Mouse (Mus musculus): Measurements from ENCODE around the gene Eid3. TPM values are rescaled to one million over a fixed set of nuclear protein-coding genes. Genes with fewer than 3 reads are reported as not detected.
A peak's percentile ranks its signal among the peaks of the same experiment; 100 is the strongest.

Gene Eid3
- total and polyA plus RNA-seq, 2 experiments from 2014 or later, result 0.23 to 2.0 TPM

DNA sequence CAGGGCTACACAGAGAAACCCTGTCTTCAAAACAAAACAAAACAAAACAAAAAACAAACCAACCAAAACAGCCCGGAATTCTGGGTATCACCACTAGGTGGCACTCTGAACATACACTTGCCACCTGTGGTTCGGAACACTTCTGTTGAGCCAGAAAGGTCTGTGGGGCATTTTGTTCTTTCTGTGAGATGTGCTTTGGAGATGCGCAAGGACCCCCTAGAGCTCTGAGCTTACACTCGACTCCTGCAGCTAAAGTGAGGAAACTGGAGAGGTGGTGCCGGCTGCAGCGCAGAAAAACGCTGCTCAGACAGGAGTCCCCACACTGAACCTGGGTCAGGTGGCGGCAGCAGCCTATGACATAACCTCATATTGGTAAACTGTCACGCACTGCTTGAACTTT, 43.0 kb downstream of the Eid3 start:
- no peaks in the 10 kb centered on the region for H3K4me1 ChIP-seq (ENCODE audit: insufficient read depth, low read length)
- H3K9me3 ChIP-seq (ENCODE audit: low read length), result no peaks in the 10 kb centered on the region
- H3K9ac ChIP-seq (replicated peaks; ENCODE audit: low read length, poor library complexity, severe bottlenecking), result no peak overlapping the region
- peak overlapping the region; percentile 37; the same call in 1 of the 2 replicates for H3K4me2 ChIP-seq (ENCODE audit: low read depth, low read length, poor library complexity, severe bottlenecking)
- no peak overlapping the region for H3K4me3 ChIP-seq (ENCODE audit: low read depth, low read length)
- no peak overlapping the region for H3K27ac ChIP-seq (ENCODE audit: low read depth, low read length)
- 14% methylated on average over 9 of the region's 9 CpGs for WGBS
- H3K36me3 ChIP-seq (ENCODE audit: insufficient read depth, low read length), result no peaks in the 10 kb centered on the region
- peak; percentile 87 for TF ChIP-seq CTCF (IDR thresholded peaks at IDR 0.05)
- no peaks in the 10 kb centered on the region for H3K27me3 ChIP-seq (ENCODE audit: insufficient read depth, low read length)
- ATAC-seq (ENCODE audit: low FRiP score) (peak; percentile 66), DNase-seq (ENCODE audit: low spot score) (peak; percentile 82)

GRCm38 (mm10) chr10:82910198-82910597, 43.8 kb downstream of the Eid3 start:
- WGBS, result 81% methylated on average over 3 of the region's 3 CpGs
- Histone ChIP-seq H3K27me3 (ENCODE audit: insufficient read depth, low read length) (no peaks in the 10 kb centered on the region), H3K9ac (replicated peaks; ENCODE audit: low read length, poor library complexity, severe bottlenecking) (no peak overlapping the region), H3K4me2 (ENCODE audit: low read depth, low read length, poor library complexity, severe bottlenecking) (no peak overlapping the region), H3K4me3 (ENCODE audit: low read depth, low read length) (no peak overlapping the region), H3K27ac (ENCODE audit: low read depth, low read length) (no peak overlapping the region), H3K36me3 (ENCODE audit: insufficient read depth, low read length) (no peaks in the 10 kb centered on the region), H3K9me3 (ENCODE audit: low read length) (no peaks in the 10 kb centered on the region), H3K4me1 (ENCODE audit: insufficient read depth, low read length) (no peaks in the 10 kb centered on the region)
- TF ChIP-seq CTCF (IDR thresholded peaks at IDR 0.05), result peak; percentile 53
- ATAC-seq (ENCODE audit: low FRiP score), result no peak
- DNase-seq (ENCODE audit: low spot score), result no peak

GRCm38 (mm10) chr10:82913238-82913637, 46.8 kb downstream of the Eid3 start:
- H3K9me3 ChIP-seq (ENCODE audit: low read length), result no peaks in the 10 kb centered on the region
- WGBS, result 83% methylated on average over 4 of the region's 4 CpGs
- no peak for TF ChIP-seq CTCF (IDR thresholded peaks at IDR 0.05)
- no peaks in the 10 kb centered on the region for H3K27me3 ChIP-seq (ENCODE audit: insufficient read depth, low read length)
- H3K27ac ChIP-seq (ENCODE audit: low read depth, low read length), result no peak overlapping the region
- no peak overlapping the region for H3K9ac ChIP-seq (replicated peaks; ENCODE audit: low read length, poor library complexity, severe bottlenecking)
- DNase-seq (ENCODE audit: low spot score), result no peak
- no peak overlapping the region for H3K4me3 ChIP-seq (ENCODE audit: low read depth, low read length)
- no peaks in the 10 kb centered on the region for H3K4me1 ChIP-seq (ENCODE audit: insufficient read depth, low read length)
- no peaks in the 10 kb centered on the region for H3K36me3 ChIP-seq (ENCODE audit: insufficient read depth, low read length)
- no peak overlapping the region for H3K4me2 ChIP-seq (ENCODE audit: low read depth, low read length, poor library complexity, severe bottlenecking)
- ATAC-seq (ENCODE audit: low FRiP score), result no peak

- WGBS, result 90% methylated on average over 6 of the region's 6 CpGs
- ATAC-seq (ENCODE audit: low FRiP score), result no peak
Observed at GRCm38 (mm10) chr10:82913772-82914171, 47.3 kb downstream of the Eid3 start.

More at GRCm38 (mm10) chr10:82913772-82914171, 47.3 kb downstream of the Eid3 start:
- no peak overlapping the region for H3K27ac ChIP-seq (ENCODE audit: low read depth, low read length)
- no peaks in the 10 kb centered on the region for H3K9me3 ChIP-seq (ENCODE audit: low read length)
- H3K9ac ChIP-seq (replicated peaks; ENCODE audit: low read length, poor library complexity, severe bottlenecking), result no peak overlapping the region
- no peaks in the 10 kb centered on the region for H3K36me3 ChIP-seq (ENCODE audit: insufficient read depth, low read length)
- no peak overlapping the region for H3K4me2 ChIP-seq (ENCODE audit: low read depth, low read length, poor library complexity, severe bottlenecking)
- H3K27me3 ChIP-seq (ENCODE audit: insufficient read depth, low read length), result no peaks in the 10 kb centered on the region
- no peak overlapping the region for H3K4me3 ChIP-seq (ENCODE audit: low read depth, low read length)
- DNase-seq (ENCODE audit: low spot score), result no peak
- no peaks in the 10 kb centered on the region for H3K4me1 ChIP-seq (ENCODE audit: insufficient read depth, low read length)
- TF ChIP-seq CTCF (IDR thresholded peaks at IDR 0.05), result no peak

Other genes starting within 250 kb of the Eid3 start
- gene 1190007I07Rik, start 243.4 kb upstream of the Eid3 start, total RNA-seq (2014; rRNA removed), result 21.5 and 27.1 TPM in 2 replicates
- 34.3 and 37.9 TPM in 2 replicates for gene 1190007I07Rik, start 243.4 kb upstream of the Eid3 start, polyA plus RNA-seq (2015; fragmentation: Nextera tagmentation; extraction: Ambion mirVana)
- 60.9 and 74.4 TPM in 2 replicates for gene Tdg, start 236.8 kb upstream of the Eid3 start, total RNA-seq (2014; rRNA removed)
- gene Tdg, start 236.8 kb upstream of the Eid3 start, polyA plus RNA-seq (2015; fragmentation: Nextera tagmentation; extraction: Ambion mirVana), result 119 and 121 TPM in 2 replicates
- gene Glt8d2, start 176.0 kb upstream of the Eid3 start, total RNA-seq (2014; rRNA removed), result 0.85 and 2.2 TPM in 2 replicates
- gene Glt8d2, start 176.0 kb upstream of the Eid3 start, polyA plus RNA-seq (2015; fragmentation: Nextera tagmentation; extraction: Ambion mirVana), result 1.1 and 1.6 TPM in 2 replicates
- 26.9 and 27.2 TPM in 2 replicates for gene Hcfc2, start 170.5 kb upstream of the Eid3 start, total RNA-seq (2014; rRNA removed)
- 27.0 and 28.4 TPM in 2 replicates for gene Hcfc2, start 170.5 kb upstream of the Eid3 start, polyA plus RNA-seq (2015; fragmentation: Nextera tagmentation; extraction: Ambion mirVana)
- gene Nfyb, start 102.5 kb upstream of the Eid3 start, total RNA-seq (2014; rRNA removed), result 40.8 and 44.0 TPM in 2 replicates
- 24.1 and 26.5 TPM in 2 replicates for gene Nfyb, start 102.5 kb upstream of the Eid3 start, polyA plus RNA-seq (2015; fragmentation: Nextera tagmentation; extraction: Ambion mirVana)
- 83.2 and 86.4 TPM in 2 replicates for gene Txnrd1, start 32.7 kb upstream of the Eid3 start, total RNA-seq (2014; rRNA removed)
- 56.7 and 61.7 TPM in 2 replicates for gene Txnrd1, start 32.7 kb upstream of the Eid3 start, polyA plus RNA-seq (2015; fragmentation: Nextera tagmentation; extraction: Ambion mirVana)
- gene Chst11, start 118.9 kb downstream of the Eid3 start, total RNA-seq (2014; rRNA removed), result 20.5 and 22.7 TPM in 2 replicates
- 2.6 and 2.8 TPM in 2 replicates for gene Chst11, start 118.9 kb downstream of the Eid3 start, polyA plus RNA-seq (2015; fragmentation: Nextera tagmentation; extraction: Ambion mirVana)